Mouse (Mus musculus): ENCODE results near the gene Tshr.
A peak's percentile ranks its signal among the peaks of the same experiment; 100 is the strongest.

Gene Tshr

GRCm38 (mm10) chr12:91587491-91588033 is 203.2 kb downstream of the Tshr start:
- DNase-seq (ENCODE audit: low spot score in 2 of 2): no peak

- peak; percentile 85 to 95 for DNase-seq (ENCODE audit: low spot score in 2 of 2)
Observed at GRCm38 (mm10) chr12:91588176-91588669, 203.9 kb downstream of the Tshr start.

GRCm38 (mm10) chr12:91588670-91589541 is 204.5 kb downstream of the Tshr start:
- peak in 1 of 2 experiments; percentile 21 for DNase-seq (ENCODE audit: low spot score in 2 of 2)

GRCm38 (mm10) chr12:91589542-91589846 is 205.1 kb downstream of the Tshr start:
- DNase-seq (ENCODE audit: low spot score in 2 of 2): no peak

- peak; percentile 75 to 90 for DNase-seq (ENCODE audit: low spot score in 2 of 2)
Observed at GRCm38 (mm10) chr12:91589847-91590690, 205.7 kb downstream of the Tshr start, which contains the start of gene Gtf2a1. Gene Gtf2a1 (minus strand): TSS chr12:91590487.

- DNase-seq (ENCODE audit: low spot score in 2 of 2): peak in 1 of 2 experiments; percentile 8
Observed at GRCm38 (mm10) chr12:91590716-91591115, 206.4 kb downstream of the Tshr start.

GRCm38 (mm10) chr12:91591191-91591590 is 206.8 kb downstream of the Tshr start:
- DNase-seq (ENCODE audit: low spot score in 2 of 2): no peak

- DNase-seq (ENCODE audit: low spot score in 2 of 2): no peak
Observed at GRCm38 (mm10) chr12:91592128-91592527, 207.8 kb downstream of the Tshr start.

Data from left cerebral cortex, adult 9 months (tissue).